Mouse (Mus musculus) kidney, adult 2 months (tissue): ENCODE data around the gene Cnot3.

ENCODE experiments used
- CTCF ChIP-seq: fragments of 200-500 bp; conservative IDR thresholded peaks from 2 replicates; pipeline ENCODE4 v1.5.1; 2011; ENCODE audit warnings: low read depth, mild to moderate bottlenecking, control low read depth, low read length, moderate library complexity, mixed read lengths; ENCODE audit not compliant: insufficient read depth, insufficient read length
- POLR2A ChIP-seq: fragments of 200-500 bp; IDR thresholded peaks from one replicate; pipeline ENCODE4 v1.6.1; 2011; ENCODE audit warnings: low read depth, low read length, control low read depth

GRCm38 (mm10) chr7:3606798-3607197, 38.3 kb upstream of the Cnot3 start:
- TF ChIP-seq CTCF (peak; percentile 58), POLR2A (no peak)
